Mouse (Mus musculus) CH12.LX (cell line): Measurements from ENCODE around the gene Kcnq4.
A peak's percentile ranks its signal among the peaks of the same experiment; 100 is the strongest.

Source experiments
- CHD1 ChIP-seq: IDR thresholded peaks from 2 replicates; pipeline ENCODE4 v1.6.1; 2012; ENCODE audit warnings: low read depth, low read length, improper control_type of control experiment, inconsistent platforms
- CHD2 ChIP-seq: IDR thresholded peaks from 2 replicates; pipeline ENCODE4 v1.6.1; 2011; ENCODE audit warnings: low read length, improper control_type of control experiment
- CTCF ChIP-seq, 2 experiments: IDR thresholded peaks in 1 of 2; conservative IDR thresholded peaks in 1 of 2; 2 replicates each; pipeline ENCODE4 v1.5.1; 2011 to 2012; ENCODE audit warnings: low read depth in 2 of 2, low read length in 2 of 2, improper control_type of control experiment in 1 of 2, inconsistent platforms in 1 of 2, mild to moderate bottlenecking in 1 of 2, moderate library complexity in 1 of 2
- EP300 ChIP-seq: IDR thresholded peaks from 2 replicates; pipeline ENCODE4 v1.6.1; 2011; ENCODE audit warnings: low read length, improper control_type of control experiment
- ETS1 ChIP-seq: conservative IDR thresholded peaks from 2 replicates; pipeline ENCODE4 v1.6.1; 2012; ENCODE audit warnings: low read depth, mild to moderate bottlenecking, inconsistent platforms, low read length, improper control_type of control experiment, moderate library complexity
- HCFC1 ChIP-seq: IDR thresholded peaks from 2 replicates; pipeline ENCODE4 v1.6.1; 2012; ENCODE audit warnings: low read depth, mild to moderate bottlenecking, inconsistent platforms, low read length, improper control_type of control experiment
- KAT2A ChIP-seq: IDR thresholded peaks from 2 replicates; pipeline ENCODE4 v1.6.1; 2012; ENCODE audit warnings: low read length, improper control_type of control experiment, inconsistent platforms; ENCODE audit not compliant: insufficient replicate concordance
- POLR2A ChIP-seq: IDR thresholded peaks from 2 replicates; pipeline ENCODE4 v1.6.1; 2011; ENCODE audit warnings: low read depth, mild to moderate bottlenecking, improper control_type of control experiment, low read length
- TCF12 ChIP-seq: IDR thresholded peaks from 2 replicates; pipeline ENCODE4 v1.6.1; 2014; ENCODE audit warnings: low read depth, mild to moderate bottlenecking, inconsistent platforms, low read length, improper control_type of control experiment
- USF1 ChIP-seq: IDR thresholded peaks from 2 replicates; pipeline ENCODE4 v1.6.1; 2014; ENCODE audit warnings: low read depth, mild to moderate bottlenecking, inconsistent platforms, low read length, improper control_type of control experiment
- USF2 ChIP-seq: conservative IDR thresholded peaks from 2 replicates; pipeline ENCODE4 v1.6.1; 2011; ENCODE audit warnings: low read depth, low read length, improper control_type of control experiment

DNA sequence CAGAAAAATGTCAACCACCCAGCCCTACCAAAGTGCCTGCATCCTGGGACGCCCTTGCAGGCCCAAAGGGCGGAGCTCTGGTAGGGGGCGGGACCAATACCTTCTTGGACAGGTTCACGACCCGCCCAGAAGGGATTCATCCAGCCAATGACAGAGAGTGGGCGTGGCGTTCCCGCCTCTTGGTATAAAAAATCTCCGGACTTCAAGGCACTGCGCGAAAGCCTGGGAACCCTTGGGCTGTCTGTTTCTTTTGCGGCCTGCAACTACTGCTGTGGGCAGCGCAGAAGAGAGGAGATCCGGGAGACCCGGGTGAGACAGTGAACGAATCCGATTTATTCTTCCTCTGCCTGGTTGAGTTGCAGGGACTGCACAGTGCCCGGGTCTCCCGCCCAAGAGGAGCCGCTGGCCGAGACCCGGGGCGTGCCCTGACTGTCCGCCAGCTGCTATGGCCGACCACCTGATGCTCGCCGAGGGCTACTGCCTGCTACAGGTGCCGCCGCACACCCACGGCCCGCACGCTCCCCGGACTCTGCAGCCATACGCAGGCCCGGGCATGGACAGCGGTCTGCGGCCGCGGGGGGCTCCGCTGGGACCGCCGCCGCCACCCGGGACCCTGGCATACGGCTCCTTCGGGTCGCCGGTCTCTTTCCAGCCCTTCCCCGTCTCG is 81.9 kb downstream of the Kcnq4 start, which contains the start of gene Cited4:
- TF ChIP-seq POLR2A = peak; percentile 61
- TF ChIP-seq KAT2A = no peak
- no peak for TF ChIP-seq CHD2
- TF ChIP-seq EP300 = no peak
- TF ChIP-seq HCFC1 = no peak
- no peak for TF ChIP-seq CTCF (conservative IDR thresholded peaks at IDR 0.05 in 1 of 2, IDR thresholded peaks at IDR 0.05 in 1 of 2; ENCODE audit: low read depth in 2 of 2, low read length in 2 of 2)
- TF ChIP-seq CHD1 = no peak
- no peak for TF ChIP-seq USF2
- no peak for TF ChIP-seq USF1
- TF ChIP-seq ETS1 = no peak
- TF ChIP-seq TCF12 = no peak
